Mouse (Mus musculus) heart, embryonic 12.5 days (tissue): ENCODE data around the gene Tspan18. TPM values are rescaled to one million over a fixed set of nuclear protein-coding genes. Genes with fewer than 3 reads are reported as not detected.

Source experiments
- ATAC-seq: fragments of 200-750 bp; cut with Nextera tagmentation; 2 replicates; pipeline ENCODE4 v1.8.0; 2017; ENCODE audit warnings: moderate TSS enrichment, moderate library complexity; ENCODE audit not compliant: insufficient number of reproducible peaks, low FRiP score
- H3K27ac ChIP-seq: fragments of 300-500 bp; sonication (generic); 2 replicates; pipeline ENCODE4 v1.5.1; 2016; ENCODE audit warnings: mild to moderate bottlenecking, moderate library complexity; ENCODE audit not compliant: poor library complexity, severe bottlenecking
- H3K27me3 ChIP-seq: fragments of 300-500 bp; sonication (generic); replicated peaks from 2 replicates; pipeline ENCODE4 v1.6.1; 2016; ENCODE audit warnings: mild to moderate bottlenecking, moderate library complexity
- H3K36me3 ChIP-seq: fragments of 300-500 bp; sonication (generic); 2 replicates; pipeline ENCODE4 v1.6.1; 2016; ENCODE audit warnings: mild to moderate bottlenecking, moderate library complexity
- H3K4me1 ChIP-seq: fragments of 300-500 bp; sonication (generic); replicated peaks from 2 replicates; pipeline ENCODE4 v1.6.1; 2016; ENCODE audit warnings: mild to moderate bottlenecking
- H3K4me2 ChIP-seq: fragments of 300-500 bp; sonication (generic); 2 replicates; pipeline ENCODE4 v1.6.1; 2016; ENCODE audit warnings: mild to moderate bottlenecking, moderate library complexity
- H3K4me3 ChIP-seq: fragments of 300-500 bp; sonication (generic); 2 replicates; pipeline ENCODE4 v1.5.1; 2016; ENCODE audit warnings: mild to moderate bottlenecking
- H3K9ac ChIP-seq: fragments of 300-500 bp; sonication (generic); 2 replicates; pipeline ENCODE4 v1.6.1; 2016; ENCODE audit warnings: mild to moderate bottlenecking, moderate library complexity
- H3K9me3 ChIP-seq: fragments of 300-500 bp; sonication (generic); replicated peaks from 2 replicates; pipeline ENCODE4 v1.6.1; 2016; ENCODE audit warnings: mild to moderate bottlenecking, moderate library complexity
- WGBS: fragments of 180-500 bp; shearing (Covaris S2); methylation state at CpG from one replicate; pipeline ENCODE4 v1.1.7; 2016; 5-methylcytosine and 5-hydroxymethylcytosine counted together
- polyA plus RNA-seq: library from polyadenylated mRNA; unstranded; fragments of >200 nt; fragmentation: Nextera tagmentation; extraction: Ambion mirVana; gene quantifications from 2 replicates; pipeline ENCODE4 v1.2.1, GENCODE M21; 2016

Tspan18 gene
- polyA plus RNA-seq, 1 experiment from 2014 or later: 58.5 TPM

- Histone ChIP-seq H3K4me1 (peaks cover 18% of the 10 kb centered on the region; the same call in 1 of the 2 replicates), H3K9me3 (no peaks in the 10 kb centered on the region), H3K4me2 (no peak overlapping the region), H3K27me3 (peaks cover 39% of the 10 kb centered on the region), H3K4me3 (no peak overlapping the region), H3K27ac (no peak overlapping the region), H3K36me3 (no peaks in the 10 kb centered on the region), H3K9ac (no peak overlapping the region)
- no peak for ATAC-seq
- 55% methylated on average over 19 of the region's 19 CpGs for WGBS
Measured at GRCm38 (mm10) chr2:93170156-93170844, 164.0 kb downstream of the Tspan18 start.

DNA sequence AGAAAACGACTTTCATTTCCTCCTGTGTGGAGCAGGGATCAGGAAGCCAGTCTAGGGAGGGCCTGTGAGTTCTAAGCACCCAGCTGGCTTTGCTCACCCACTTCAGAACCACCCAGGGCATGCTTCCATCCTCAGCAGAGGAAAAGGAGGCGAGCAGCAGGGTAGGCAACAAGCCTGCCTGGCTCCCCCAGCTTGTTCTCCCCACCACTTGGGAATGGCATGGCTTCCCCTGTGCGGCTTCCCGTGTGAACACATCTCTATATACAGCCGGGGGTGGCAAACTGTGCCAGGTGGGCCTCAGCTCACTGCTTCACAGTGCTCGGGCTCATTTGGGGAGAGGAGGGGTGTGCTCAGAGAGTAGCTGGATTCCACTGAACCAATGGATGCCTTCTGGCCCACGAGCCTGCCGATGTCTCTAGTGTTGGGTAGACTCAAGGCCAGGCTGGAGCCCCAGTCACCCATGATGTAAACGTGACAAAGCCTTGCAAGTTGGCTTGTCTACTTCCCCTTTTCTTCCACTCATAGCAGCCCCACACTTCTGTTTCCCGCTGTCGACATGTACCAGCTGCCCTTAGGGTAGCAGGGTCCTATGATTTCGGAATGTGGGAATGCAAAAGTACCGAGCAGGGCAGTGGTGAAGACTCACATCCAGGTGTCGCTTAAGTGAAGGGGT is 167.4 kb downstream of the Tspan18 start:
- H3K4me3 ChIP-seq: no peak overlapping the region
- ATAC-seq: no peak
- peaks cover 25% of the 10 kb centered on the region for H3K4me1 ChIP-seq
- H3K9me3 ChIP-seq: no peaks in the 10 kb centered on the region
- H3K4me2 ChIP-seq: no peak overlapping the region
- peaks cover 28% of the 10 kb centered on the region for H3K27me3 ChIP-seq
- H3K9ac ChIP-seq: no peak overlapping the region
- no peak overlapping the region for H3K27ac ChIP-seq
- WGBS: 77% methylated on average over 14 of the region's 14 CpGs
- H3K36me3 ChIP-seq: no peaks in the 10 kb centered on the region

GRCm38 (mm10) chr2:93166295-93166694 is 168.0 kb downstream of the Tspan18 start:
- Histone ChIP-seq H3K4me1 (peaks cover 25% of the 10 kb centered on the region), H3K9me3 (no peaks in the 10 kb centered on the region), H3K27me3 (peaks cover 23% of the 10 kb centered on the region), H3K27ac (no peak overlapping the region), H3K4me3 (no peak overlapping the region), H3K36me3 (no peaks in the 10 kb centered on the region), H3K9ac (no peak overlapping the region), H3K4me2 (no peak overlapping the region)
- ATAC-seq: no peak
- WGBS: 71% methylated on average over 6 of the region's 6 CpGs

GRCm38 (mm10) chr2:93163750-93164335 is 170.5 kb downstream of the Tspan18 start:
- no peak overlapping the region for H3K4me2 ChIP-seq
- no peak for ATAC-seq
- H3K27me3 ChIP-seq: 0 out of 2 replicates have a peak, but pooled peaks cover 9% of the 10 kb centered on the region
- H3K27ac ChIP-seq: no peak overlapping the region
- no peak overlapping the region for H3K4me3 ChIP-seq
- no peaks in the 10 kb centered on the region for H3K36me3 ChIP-seq
- 77% methylated on average over 6 of the region's 6 CpGs for WGBS
- H3K9ac ChIP-seq: no peak overlapping the region
- H3K9me3 ChIP-seq: no peaks in the 10 kb centered on the region
- H3K4me1 ChIP-seq: peaks cover 25% of the 10 kb centered on the region

DNA sequence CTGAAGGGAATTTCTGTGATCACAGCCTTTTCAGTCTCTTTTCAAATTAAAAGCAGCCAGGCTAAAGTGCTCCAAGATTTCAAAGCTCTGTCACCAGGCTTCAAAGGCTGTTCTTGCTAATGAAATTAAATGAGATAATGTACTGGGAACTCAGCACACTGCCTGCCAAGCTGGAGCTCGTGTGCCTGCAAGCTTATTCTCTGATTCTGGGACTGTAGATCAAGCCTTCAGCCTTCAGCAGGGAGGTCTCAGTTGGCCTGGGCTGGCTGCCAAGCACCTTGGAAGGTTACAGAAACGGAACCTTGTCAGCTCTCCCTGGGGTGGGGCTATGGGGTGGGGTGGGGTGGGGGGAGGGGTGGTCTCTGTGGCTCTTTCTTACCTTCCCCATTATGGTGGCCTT is 171.0 kb downstream of the Tspan18 start:
- no peaks in the 10 kb centered on the region for H3K9me3 ChIP-seq
- H3K36me3 ChIP-seq: no peaks in the 10 kb centered on the region
- H3K4me3 ChIP-seq: no peak overlapping the region
- peaks cover 25% of the 10 kb centered on the region for H3K4me1 ChIP-seq
- peak overlapping the region; percentile 22; the same call in 1 of the 2 replicates for H3K27ac ChIP-seq
- 0 out of 2 replicates have a peak, but pooled peaks cover 9% of the 10 kb centered on the region for H3K27me3 ChIP-seq
- no peak overlapping the region for H3K9ac ChIP-seq
- 6% methylated on average over 2 of the region's 2 CpGs for WGBS
- no peak for ATAC-seq
- H3K4me2 ChIP-seq: no peak overlapping the region

GRCm38 (mm10) chr2:93162791-93163190 is 171.5 kb downstream of the Tspan18 start:
- 39% methylated on average over 4 of the region's 4 CpGs for WGBS

DNA sequence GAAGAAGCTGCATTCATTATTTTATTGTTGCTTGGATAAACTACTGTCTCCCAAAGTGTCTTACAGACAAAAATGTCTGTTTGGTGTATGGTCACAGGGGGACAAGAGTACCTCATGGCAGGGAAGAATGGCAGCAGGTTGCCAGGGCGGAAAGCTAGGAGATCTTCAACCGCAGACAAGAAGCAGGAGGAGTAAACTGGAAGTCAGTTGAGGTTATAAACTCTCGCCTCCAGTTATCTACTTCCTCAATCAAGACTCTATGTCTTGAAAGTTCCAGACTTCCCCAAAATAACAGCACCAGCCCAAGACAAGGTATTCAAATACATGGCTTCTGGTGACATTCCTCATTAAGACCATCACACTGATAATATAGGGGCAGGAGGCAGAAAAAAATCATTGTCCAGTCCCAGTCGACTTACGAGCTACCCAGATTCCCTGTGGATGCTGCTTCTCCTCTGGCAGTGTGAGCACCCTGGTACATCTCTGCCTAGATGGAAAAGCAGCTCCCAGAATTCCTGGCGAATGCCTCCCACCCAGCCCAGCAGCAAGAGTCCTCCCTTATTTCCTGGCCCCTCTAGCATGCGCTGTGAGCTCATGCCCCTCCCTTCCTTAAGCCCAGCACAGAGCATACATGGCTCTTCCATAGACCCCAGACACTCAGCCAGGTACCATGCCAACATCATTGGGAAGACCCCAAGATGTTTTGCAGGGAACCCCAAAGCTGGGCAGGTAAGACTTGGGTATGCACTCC is 172.2 kb downstream of the Tspan18 start:
- Histone ChIP-seq H3K4me1 (peaks cover 25% of the 10 kb centered on the region), H3K27ac (no peak overlapping the region), H3K27me3 (0 out of 2 replicates have a peak, but pooled peaks cover 9% of the 10 kb centered on the region), H3K4me2 (no peak overlapping the region), H3K4me3 (no peak overlapping the region), H3K36me3 (no peaks in the 10 kb centered on the region), H3K9me3 (no peaks in the 10 kb centered on the region), H3K9ac (no peak overlapping the region)
- WGBS: 61% methylated on average over 7 of the region's 7 CpGs
- ATAC-seq: peak; percentile 46; the same call in 1 of the 2 replicates

More at GRCm38 (mm10) chr2:93162791-93163190, 171.5 kb downstream of the Tspan18 start:
- H3K9ac ChIP-seq: no peak overlapping the region
- H3K4me3 ChIP-seq: no peak overlapping the region
- no peaks in the 10 kb centered on the region for H3K36me3 ChIP-seq
- no peaks in the 10 kb centered on the region for H3K9me3 ChIP-seq
- H3K27ac ChIP-seq: peak overlapping the region; percentile 22; the same call in 1 of the 2 replicates
- H3K27me3 ChIP-seq: 0 out of 2 replicates have a peak, but pooled peaks cover 9% of the 10 kb centered on the region
- no peak overlapping the region for H3K4me2 ChIP-seq
- 0 out of 2 replicates have a peak, but pooled peaks have one; percentile 14 for ATAC-seq
- peaks cover 25% of the 10 kb centered on the region for H3K4me1 ChIP-seq

GRCm38 (mm10) chr2:93160467-93161035 is 173.8 kb downstream of the Tspan18 start:
- Histone ChIP-seq H3K4me2 (no peak overlapping the region), H3K9ac (no peak overlapping the region), H3K4me1 (peaks cover 17% of the 10 kb centered on the region), H3K4me3 (no peak overlapping the region), H3K27me3 (0 out of 2 replicates have a peak, but pooled peaks cover 13% of the 10 kb centered on the region), H3K27ac (no peak overlapping the region), H3K36me3 (no peaks in the 10 kb centered on the region), H3K9me3 (no peaks in the 10 kb centered on the region)
- WGBS: 69% methylated on average over 4 of the region's 4 CpGs
- ATAC-seq: no peak

- peaks cover 4% of the 10 kb centered on the region; the same call in 1 of the 2 replicates for H3K27me3 ChIP-seq
- peaks cover 25% of the 10 kb centered on the region for H3K4me1 ChIP-seq
- H3K9ac ChIP-seq: no peak overlapping the region
- no peak overlapping the region for H3K27ac ChIP-seq
- WGBS: 70% methylated on average over 1 of the region's 1 CpGs
- no peaks in the 10 kb centered on the region for H3K9me3 ChIP-seq
- H3K36me3 ChIP-seq: no peaks in the 10 kb centered on the region
- no peak overlapping the region for H3K4me2 ChIP-seq
- no peak for ATAC-seq
- H3K4me3 ChIP-seq: no peak overlapping the region
Measured at GRCm38 (mm10) chr2:93154486-93155032, 179.7 kb downstream of the Tspan18 start.

GRCm38 (mm10) chr2:93153833-93154232 is 180.5 kb downstream of the Tspan18 start:
- WGBS: 90% methylated on average over 1 of the region's 1 CpGs
- H3K27me3 ChIP-seq: peaks cover 4% of the 10 kb centered on the region; the same call in 1 of the 2 replicates

More at GRCm38 (mm10) chr2:93153833-93154232, 180.5 kb downstream of the Tspan18 start:
- H3K4me3 ChIP-seq: no peak overlapping the region
- H3K4me2 ChIP-seq: no peak overlapping the region
- no peak for ATAC-seq
- H3K4me1 ChIP-seq: peaks cover 25% of the 10 kb centered on the region
- no peak overlapping the region for H3K27ac ChIP-seq
- no peak overlapping the region for H3K9ac ChIP-seq
- H3K36me3 ChIP-seq: no peaks in the 10 kb centered on the region
- no peaks in the 10 kb centered on the region for H3K9me3 ChIP-seq
